Mouse (Mus musculus) layer of hippocampus, adult 18-20 months (tissue): ENCODE measurements around the gene Man1b1. TPM values are rescaled to one million over a fixed set of nuclear protein-coding genes. Genes with fewer than 3 reads are reported as not detected.

ENCODE experiments used
- DNase-seq, 2 experiments: peaks; one replicate each; pipeline ENCODE4 v3.0.0; 2022; ENCODE audit warnings: low spot score in 2 of 2
- total RNA-seq, 2 experiments: library from RNA; stranded (reverse); gene quantifications; 2 replicates each; pipeline ENCODE4 v1.2.3; 2021

The Man1b1 gene
- total RNA-seq, 2 experiments from 2014 or later = 59.6 to 62.4 TPM

DNA sequence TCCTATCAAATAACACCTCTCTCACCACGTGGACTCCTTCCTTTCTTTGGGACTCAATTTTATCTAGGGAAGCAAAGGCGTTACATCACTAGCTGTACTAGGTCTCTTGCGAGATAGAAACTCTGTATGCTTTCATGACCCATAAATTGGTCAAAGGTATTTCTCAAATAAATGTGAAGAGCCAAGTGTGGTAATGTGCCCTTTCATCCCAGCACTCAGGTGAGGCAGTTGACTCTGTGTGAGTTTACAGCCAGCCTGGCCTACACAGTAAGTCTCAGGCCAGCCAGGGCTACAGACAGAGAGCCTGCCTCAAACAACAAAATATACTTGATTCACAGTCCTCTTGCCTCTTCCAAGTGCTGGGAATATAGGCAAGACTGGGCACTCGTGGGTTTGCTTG, 27.7 kb downstream of the Man1b1 start:
- DNase-seq = no peak

DNA sequence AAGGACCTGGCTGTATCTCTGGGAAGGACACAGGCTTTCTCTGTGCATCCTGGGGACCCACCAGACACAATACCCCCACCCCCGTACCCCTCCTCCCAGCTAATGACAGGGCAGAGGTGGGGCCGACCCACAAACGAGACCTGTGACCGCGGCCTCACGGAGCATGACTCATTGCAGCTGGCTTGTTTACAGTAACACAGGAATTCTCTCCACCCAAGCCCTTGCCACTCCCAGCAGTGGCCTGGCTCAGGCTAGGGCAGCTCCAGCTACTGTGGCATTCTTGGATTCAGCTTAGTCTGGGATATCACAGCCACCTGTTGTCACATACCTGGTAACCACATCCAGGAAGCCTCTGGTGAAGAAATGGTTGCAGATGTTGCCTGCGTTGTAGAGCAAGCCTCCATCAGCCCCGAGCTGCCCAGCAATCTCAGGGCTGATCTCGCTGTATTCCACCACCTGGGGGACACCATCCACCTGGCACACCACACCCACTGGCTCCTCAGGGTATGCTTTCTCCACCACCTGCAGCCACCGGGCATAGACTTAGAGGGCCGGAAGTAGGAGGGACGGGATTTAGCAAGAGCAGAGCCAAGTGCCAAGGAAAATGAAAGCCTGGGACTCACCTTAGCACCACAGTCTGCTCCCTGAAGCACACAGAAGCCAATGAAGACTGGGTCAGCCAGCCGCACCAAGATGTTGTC, 31.5 kb downstream of the Man1b1 start:
- no peak for DNase-seq

DNA sequence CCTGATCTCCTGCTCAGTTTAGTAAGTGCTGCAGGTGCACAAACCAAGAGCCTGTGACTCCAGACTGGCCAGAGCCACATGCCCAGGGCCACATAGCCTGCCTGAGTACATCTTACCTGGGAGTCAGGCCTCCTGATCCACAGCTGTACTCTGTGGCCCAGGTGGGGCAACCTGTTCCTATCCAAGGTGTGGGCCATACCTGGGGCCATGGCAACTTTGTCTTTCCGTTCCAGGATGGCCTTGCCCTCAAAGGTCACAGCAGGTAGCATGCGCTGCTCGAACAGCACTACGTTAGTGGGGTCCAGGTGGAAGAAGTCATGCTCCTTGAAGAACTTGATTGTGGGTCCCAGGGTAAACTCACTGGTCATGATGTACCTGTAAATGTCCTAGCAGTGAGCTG, 32.2 kb downstream of the Man1b1 start:
- no peak for DNase-seq

DNA sequence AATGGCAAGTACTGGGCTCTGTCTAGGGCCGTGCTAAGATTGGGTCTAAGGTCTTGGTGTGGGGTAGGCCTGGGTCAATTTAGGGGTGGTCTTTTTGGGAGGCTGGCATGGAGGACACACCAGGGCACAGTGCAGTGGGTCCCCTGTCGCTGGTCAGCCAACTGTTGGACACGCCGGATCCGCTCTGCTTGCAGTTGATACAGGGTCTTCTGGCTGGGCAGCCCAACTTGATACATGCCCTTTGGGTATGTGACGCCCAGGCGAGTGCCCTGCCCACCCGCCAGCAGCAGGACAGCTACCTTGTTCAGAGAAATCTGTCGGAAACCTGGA, 32.6 kb downstream of the Man1b1 start:
- no peak for DNase-seq

DNA sequence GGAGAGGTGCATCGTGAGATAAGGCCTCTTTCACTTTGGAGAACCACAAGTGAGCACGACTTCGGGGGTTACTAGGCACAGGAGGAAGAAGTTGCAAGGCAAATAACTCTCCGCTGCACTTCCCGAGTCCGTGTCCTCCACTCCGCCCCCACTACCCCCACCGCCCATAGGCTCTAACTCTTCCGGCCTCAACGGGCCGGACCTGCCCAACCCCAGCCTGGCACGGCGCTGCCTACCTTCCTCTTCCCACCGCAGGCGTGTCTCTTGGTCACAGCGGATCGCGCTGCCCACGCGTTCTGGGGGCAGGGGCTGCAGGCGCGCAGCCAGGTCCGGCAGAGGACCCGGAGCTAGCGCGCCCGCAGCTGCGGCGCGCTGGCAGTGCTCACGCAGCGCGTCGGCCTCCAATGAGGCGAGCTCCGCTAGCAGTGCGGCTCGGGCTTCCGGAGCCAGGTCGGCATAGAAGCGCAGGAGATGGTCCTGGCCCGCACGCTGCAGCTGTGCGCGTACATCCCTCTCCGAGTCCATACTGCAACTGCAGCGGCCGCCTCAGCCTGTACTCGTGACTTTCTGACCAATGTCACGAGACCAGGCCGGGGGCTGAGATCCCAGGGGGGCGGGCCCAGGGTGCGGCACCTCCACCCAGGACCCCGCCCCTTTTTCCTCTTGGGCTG, 33.1 kb downstream of the Man1b1 start, which contains the start of gene Uap1l1:
Gene Uap1l1, minus strand, starts transcription at position 592 of the 671 bp plus-strand sequence.
- DNase-seq = peak; percentile 48 to 54

DNA sequence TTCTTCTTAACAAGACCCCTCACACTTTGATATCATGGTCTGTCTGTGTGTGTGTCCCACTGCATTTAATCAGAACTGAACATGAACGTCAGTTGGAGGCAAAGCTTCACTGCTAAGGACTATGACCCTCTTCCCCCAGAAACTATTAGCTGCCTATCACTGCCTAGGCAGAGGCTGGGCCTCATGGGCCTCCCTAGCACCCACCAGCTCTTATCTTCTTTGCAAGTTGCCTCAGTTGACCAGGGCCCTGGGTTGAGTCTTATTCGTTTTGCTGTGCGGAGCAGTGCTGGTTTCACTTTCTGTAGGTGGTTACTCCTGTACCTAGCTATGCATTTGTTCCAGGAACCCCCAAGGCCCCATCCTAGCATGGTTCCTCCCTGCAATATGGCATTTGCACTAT, 37.9 kb downstream of the Man1b1 start:
- no peak for DNase-seq

DNA sequence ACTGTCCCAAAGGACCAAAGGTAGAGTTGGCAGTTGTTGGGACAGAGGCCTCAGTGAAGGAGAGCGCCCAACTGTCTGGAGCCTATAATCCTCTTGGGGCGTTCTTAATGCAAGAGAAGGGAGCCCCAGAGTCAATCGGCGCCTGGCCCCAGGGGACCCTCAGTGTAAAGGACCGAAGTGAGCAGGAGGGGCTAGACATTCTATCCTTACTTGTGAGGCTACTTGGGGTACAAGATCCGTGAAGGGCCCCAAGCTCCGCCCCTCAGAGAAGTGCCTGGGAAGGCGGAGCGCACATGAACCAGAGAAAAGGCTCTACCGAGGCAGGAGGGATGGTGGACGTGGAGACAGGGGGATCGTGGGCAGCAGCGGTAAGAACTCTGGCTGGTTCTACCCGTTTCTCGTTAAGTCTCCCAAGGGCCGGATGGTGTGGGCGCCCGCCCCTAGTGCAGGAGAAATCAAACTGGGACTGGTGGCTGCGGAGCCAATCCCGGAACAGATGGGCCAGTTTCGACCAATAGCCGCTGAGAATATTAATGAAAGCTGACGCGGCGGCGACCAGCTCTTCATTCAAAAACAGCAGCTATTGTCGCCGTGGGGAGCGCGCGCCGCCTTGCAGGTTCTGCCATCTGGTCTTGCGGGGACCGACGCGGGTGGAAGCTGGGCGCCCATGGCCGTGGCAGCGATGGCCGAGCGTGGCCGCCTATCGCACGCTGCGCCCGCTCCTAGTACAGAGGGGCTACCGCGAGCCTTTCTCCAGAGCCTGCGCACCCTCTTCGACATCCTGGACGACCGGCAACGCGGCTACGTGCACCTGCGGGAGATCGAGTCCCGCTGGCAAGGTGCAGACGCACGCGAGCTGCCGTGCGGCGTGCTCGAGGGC, 39.9 kb downstream of the Man1b1 start, which contains the start of gene Sapcd2:
Gene Sapcd2, plus strand, starts transcription at position 558 of the 880 bp plus-strand sequence.
- peak; percentile 85 to 93 for DNase-seq

DNA sequence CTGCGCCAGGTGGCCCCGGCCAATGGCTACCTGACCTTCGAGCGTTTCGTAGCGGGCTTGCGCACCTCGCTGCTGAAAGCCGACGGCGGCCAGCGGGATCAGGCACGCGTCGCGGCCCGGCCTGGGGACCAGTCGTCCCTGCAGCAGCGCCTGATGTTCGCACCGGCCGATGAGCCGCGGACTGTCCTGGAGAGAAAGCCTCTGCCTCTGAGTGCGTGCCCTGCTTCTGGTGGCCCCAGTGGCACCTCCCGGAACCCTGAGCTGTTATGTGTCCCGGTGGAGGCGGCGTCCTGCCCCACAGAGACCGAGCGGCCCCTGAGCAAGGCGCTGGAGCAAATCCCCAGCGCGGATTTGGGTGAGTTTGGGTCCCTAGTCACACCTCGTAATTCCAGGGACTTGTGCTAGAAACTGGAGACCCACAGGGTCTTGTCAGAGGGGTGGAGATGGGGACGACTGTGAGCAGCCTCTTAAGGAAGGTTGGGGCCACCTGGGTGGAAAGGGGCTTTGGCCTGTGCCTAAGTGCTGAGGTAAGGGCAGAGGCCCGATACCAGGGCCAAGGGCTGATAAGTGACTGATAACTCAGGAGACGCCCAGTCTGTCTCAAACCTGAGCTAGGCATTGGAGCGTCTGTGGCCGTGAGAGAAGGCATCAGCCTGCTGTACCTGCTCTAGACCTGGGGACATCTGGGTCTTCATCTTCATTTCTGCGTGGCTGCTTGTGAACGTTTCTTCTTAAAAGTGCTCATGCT, 40.7 kb downstream of the Man1b1 start:
- no peak for DNase-seq

DNA sequence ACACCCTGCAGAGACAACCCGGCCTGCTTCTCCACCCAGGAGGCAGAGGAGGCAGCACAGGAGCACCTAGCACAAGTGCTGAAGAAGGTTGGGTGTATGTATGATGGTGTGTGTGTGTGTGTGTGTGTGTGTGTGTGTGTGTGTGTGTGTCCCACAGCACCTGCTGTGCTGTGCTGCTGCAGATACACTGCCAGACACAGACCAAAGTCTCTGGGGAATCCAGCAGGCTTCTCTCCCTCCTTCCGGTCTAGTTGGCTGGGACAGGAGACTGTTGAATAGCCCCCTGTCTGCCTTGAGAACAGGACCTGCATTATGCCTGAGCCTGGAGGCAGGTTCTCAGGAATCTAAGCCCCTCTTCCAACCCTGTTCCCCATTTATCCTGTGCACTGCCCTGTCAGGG, 41.3 kb downstream of the Man1b1 start:
- DNase-seq = no peak

DNA sequence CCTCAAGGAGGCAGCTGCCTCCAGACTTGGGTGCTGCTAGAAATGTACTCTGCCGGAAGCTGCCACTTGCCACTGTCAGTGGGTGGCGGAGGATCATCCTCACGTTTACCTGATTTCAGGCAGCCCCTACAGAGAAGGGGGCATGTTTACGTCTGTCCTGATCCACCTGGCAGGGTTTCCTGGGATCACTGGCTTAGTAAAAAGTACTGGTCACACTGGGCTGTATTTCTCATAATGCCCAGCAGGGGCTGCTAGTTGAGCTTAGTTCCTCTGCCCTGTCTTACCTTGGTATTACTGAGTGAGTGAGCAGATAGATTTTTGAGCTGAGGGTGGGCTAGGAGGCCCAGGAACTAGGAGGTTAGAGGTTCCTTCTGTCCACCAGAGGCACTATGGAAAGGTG, 44.5 kb downstream of the Man1b1 start:
- peak in 1 of 2 experiments; percentile 76 for DNase-seq

DNA sequence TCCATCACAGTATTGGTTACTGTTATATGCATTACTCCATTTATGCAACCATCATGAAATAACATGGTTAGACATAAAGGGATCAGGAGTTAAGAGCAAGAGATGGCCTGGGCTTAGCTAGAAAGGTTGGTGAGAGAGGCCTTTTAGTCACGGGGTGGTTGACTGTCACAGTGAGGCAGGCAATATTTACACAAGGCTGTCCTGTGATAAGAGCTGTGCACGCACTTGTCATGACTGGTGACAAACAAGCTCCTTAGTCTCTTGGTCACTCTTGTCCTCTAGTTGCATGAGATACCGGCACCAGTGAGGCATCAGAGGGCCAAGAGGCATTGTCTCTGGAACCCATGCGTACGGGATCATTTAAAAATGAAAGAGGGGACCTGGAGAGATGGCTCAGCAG, 52.4 kb downstream of the Man1b1 start:
- DNase-seq = no peak

DNA sequence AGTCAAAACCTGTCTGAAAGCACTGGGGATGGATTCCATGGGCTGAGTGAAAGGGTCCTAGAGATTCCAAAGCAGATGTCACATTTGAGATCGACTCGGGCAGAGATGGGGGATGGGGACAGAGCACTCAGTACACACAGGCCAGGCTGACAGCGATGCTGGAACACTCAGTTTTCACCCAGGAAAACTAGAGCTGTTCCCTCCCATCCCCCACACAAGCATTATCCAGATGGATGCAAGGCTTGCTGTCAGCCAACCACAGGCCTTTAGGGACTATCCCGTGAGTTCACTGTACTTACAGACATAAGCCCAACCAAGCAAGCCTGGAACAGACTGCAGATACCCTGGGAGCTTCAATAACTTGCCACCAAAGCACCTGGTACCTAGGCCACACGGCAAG, 59.1 kb downstream of the Man1b1 start:
- peak in 1 of 2 experiments; percentile 26 for DNase-seq

DNA sequence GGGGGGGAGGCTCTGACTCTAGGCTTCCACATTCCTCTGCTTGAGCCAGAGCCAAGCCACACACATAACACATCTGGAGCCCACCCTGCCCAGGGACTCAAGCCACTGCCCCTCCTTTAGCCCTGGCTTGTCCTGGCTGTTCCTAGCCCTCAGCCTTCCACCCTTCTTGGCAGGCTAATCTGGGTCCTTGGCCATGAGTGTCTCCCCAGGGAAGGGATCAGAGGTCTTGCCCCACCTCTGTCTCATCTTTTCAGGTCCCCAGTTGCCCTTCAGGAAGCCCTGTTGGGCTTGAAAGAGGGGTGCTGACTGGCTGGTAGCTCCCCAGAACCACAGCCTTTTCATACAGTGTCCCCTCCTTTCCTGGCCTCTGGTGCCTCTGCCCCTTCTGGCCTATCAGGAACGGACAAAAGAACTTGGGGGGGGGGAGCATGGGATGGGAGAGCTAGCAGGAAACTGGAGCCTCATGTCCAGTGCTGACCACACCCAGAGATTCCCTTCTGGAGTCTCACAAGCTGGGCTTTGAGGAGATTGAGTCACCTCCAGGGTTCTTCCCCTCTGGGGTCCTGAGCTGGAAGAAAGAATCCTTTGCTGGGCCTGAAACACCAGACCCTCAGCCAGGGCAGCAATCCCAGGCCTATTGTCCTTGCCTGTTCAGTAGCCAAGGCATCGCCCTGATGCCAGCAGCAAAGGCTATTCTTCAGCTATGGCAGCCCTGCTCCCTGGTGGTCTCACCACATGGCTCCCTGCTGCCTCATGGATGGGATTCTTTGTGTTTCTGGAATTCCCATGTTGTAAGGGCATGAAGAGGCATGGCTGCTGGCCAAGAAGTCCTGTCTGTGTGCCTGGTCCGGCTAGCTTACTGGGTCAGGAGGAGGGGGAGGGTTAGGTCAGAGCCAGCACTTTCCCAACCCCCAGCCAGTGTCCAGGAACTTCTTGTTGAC, 62.4 kb downstream of the Man1b1 start:
- peak in 1 of 2 experiments; percentile 57 for DNase-seq

DNA sequence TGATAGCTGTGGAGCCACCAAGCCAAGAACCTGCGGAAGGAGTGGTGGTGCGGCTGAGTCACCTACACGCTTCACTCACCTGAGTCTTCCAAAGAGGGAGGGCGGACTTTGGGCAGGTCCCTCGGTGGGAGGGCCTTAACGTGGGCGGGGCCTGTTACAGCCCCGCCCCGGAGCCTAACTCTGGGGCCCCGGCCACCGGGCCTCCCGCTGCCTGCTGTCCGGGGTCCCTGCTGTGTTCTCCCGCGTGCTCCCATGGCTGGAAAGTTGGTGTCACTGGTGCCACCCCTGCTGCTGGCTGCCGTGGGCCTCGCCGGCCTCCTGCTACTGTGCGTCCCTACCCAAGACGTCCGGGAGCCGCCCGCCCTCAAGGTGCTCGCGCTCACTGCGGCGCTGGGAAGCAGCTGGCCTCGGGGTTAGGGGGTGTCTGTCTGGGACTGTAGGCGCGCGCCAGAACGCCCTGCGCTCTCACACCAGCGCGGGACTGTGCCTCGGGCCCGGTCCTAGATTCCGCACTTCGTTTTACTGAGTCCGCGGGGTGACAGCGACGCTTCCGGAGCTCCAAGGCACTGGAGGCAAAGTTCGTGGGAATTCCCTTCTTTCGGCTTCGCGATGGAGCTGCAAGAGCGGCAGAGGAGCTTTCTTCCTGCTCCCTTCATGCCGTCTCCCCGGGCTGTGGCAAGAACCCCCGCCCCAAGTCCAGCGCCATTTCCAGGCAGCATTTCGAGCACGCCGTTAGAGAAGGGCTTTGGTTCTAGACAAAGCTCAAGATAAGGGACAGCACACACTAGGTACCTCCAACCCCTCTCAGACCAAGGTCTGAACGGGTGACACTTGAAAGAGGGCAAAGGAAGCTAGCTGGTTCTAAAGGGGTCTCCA, 63.8 kb downstream of the Man1b1 start, which contains the start of gene Entpd2:
Gene Entpd2, plus strand, starts transcription at position 154 of the 876 bp plus-strand sequence.
- DNase-seq = no peak

DNA sequence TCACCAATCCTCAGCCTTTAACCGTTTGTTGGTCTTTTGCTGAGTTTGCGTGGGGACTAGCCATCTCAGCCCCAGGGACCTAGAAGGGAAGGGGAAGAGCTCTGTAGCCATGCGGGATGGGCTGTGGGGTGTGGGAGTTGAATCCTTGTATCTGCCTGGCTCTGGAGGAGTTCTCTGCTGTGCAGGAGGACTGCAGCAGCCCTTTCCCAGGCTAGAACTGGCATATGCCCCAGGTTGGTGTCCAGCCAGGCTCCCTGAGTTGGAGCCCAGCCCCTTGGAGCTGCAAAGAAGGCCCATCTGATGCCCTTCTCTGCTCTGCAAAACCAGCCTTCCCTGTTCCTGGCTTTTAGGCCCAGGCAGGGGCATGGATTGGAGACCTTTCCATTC, 64.5 kb downstream of the Man1b1 start:
- DNase-seq = peak in 1 of 2 experiments; percentile 40

DNA sequence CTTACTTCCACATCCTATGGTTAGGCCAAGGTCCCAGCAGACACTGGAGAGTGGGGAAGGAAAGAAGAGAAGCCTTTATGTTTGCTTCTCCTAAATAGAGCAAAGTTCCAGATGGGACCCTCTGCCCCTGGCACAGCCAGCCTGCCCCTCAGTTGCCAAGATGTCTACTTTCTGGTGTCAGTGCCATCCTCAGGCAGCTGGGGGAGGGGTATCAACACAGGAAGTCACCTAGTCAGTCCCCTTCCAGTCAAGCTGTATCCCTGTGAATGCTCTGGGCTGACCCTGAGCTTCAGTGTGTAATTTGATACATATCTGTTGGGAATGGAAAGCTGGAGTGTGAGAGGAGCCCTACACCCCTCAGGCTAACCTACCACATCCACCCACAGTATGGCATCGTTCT, 64.9 kb downstream of the Man1b1 start:
- no peak for DNase-seq

DNA sequence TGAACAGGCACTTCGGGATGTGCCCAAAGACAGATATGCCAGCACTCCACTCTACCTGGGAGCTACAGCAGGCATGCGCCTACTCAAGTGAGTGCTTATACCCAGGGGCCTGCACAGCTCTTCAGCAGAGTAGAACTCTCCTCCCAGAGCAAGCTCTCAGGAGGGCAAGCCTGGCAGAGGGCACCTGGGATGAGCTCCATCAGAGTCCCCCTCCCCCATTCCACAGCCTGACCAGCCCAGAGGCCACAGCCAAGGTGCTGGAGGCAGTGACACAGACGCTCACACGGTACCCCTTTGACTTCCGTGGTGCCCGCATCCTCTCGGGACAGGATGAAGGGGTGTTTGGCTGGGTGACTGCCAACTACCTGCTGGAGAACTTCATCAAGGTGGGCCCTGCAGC, 65.9 kb downstream of the Man1b1 start:
- DNase-seq = no peak

DNA sequence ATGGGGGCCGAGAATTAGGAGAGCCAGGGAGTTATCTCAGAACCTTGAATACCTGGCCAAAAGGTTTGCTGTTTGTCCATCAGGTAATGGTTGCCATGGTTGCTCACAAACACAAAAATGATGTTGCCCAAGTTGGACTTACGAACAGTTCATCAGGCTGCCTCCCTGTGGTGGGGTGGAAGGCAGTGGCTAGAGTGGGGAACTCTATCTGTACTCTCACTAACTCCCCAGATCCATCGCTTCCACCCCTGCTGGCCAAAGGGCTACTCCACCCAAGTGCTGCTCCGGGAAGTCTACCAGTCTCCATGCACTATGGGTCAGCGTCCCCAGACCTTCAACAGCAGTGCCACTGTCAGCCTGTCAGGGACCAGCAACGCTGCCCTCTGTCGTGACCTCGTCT, 66.9 kb downstream of the Man1b1 start, which contains the start of gene Npdc1:
Gene Npdc1, plus strand, starts transcription at position 301 of the 400 bp plus-strand sequence.
- DNase-seq = no peak

DNA sequence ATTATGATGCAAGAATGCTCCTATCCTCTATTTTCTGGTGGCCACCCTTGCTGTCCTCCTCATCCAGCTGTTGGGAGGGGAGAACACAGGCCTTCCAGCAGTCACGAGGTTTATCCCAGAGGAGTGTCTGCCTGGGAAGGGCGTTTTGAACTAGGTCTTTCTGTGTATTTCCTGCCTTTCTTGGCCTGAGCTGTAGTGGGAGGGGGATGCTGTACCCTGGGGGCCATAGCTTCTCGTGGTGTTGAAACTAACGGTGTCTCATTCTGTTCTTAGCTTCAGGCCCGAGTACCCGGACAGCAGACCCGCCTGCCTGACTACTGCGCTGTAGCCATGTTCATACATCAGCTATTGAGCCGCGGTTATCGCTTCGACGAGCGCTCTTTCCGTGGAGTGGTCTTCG, 68.2 kb downstream of the Man1b1 start:
- no peak for DNase-seq
